Mouse (Mus musculus) bone marrow, adult 2 months (tissue): ENCODE data around the gene Chn2. TPM values are rescaled to one million over a fixed set of nuclear protein-coding genes. Genes with fewer than 3 reads are reported as not detected.

Experiments
- H3K27ac ChIP-seq: fragments of 200-500 bp; 2 replicates; pipeline ENCODE4 v1.5.1; 2012; ENCODE audit warnings: low read depth, mild to moderate bottlenecking, control low read depth, inconsistent platforms, low read length; ENCODE audit not compliant: control insufficient read depth, poor library complexity, insufficient read depth
- H3K4me1 ChIP-seq: fragments of 200-500 bp; 2 replicates; pipeline ENCODE4 v1.6.1; 2011; ENCODE audit warnings: low read length; ENCODE audit not compliant: control insufficient read depth, insufficient read depth
- H3K4me3 ChIP-seq: fragments of 200-500 bp; replicated peaks from 2 replicates; pipeline ENCODE3; 2011; ENCODE audit warnings: mild to moderate bottlenecking, low read depth, low read length, control low read depth; ENCODE audit not compliant: control insufficient read depth
- CTCF ChIP-seq: fragments of 200-500 bp; IDR thresholded peaks from 2 replicates; pipeline ENCODE4 v1.5.1; 2011; ENCODE audit warnings: low read length, control low read depth; ENCODE audit not compliant: control insufficient read depth, insufficient read depth
- POLR2A ChIP-seq: fragments of 200-500 bp; IDR thresholded peaks from 2 replicates; pipeline ENCODE4 v1.6.1; 2011; ENCODE audit warnings: low read depth, mild to moderate bottlenecking, control low read depth, low read length, borderline replicate concordance; ENCODE audit not compliant: control insufficient read depth
- WGBS: fragments of 180-500 bp; shearing (Covaris S2); methylation state at CpG from one replicate; pipeline ENCODE4 v1.1.7; 2018; 5-methylcytosine and 5-hydroxymethylcytosine counted together
- polyA plus RNA-seq: library from polyadenylated mRNA; stranded (reverse); fragments of >200 nt; gene quantifications from 2 replicates; pipeline ENCODE4 v1.2.4, GENCODE M21; 2011; ENCODE audit warnings: low replicate concordance; ENCODE audit not compliant: missing spikeins, insufficient read depth, insufficient read length

Chn2 gene
- polyA plus RNA-seq, 1 experiment = 7.3 TPM

DNA sequence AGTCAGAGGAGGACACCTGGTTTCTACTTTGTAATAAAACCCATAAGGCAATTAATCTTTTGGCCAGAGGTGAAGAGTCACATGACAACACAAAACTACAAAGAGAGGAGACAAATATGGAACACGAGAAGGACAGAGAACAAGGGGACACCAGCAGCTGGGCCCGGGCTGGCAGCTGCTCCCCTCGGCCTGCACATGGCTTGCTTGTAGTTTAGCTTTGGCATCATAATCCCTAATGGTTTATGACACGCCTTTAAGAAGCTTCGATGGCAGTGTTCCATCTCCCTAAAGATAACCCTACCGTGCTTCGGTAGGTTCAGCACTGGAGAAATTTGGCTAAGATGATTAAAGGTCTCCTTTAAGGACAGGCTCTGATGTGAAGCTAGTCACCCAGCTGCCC, 225.2 kb downstream of the Chn2 start:
- H3K4me1 ChIP-seq = no peaks in the 10 kb centered on the region
- H3K27ac ChIP-seq = no peak overlapping the region
- no peak overlapping the region for H3K4me3 ChIP-seq
- WGBS = 81% methylated on average over 7 of the region's 7 CpGs
- TF ChIP-seq CTCF (no peak), POLR2A (no peak)

DNA sequence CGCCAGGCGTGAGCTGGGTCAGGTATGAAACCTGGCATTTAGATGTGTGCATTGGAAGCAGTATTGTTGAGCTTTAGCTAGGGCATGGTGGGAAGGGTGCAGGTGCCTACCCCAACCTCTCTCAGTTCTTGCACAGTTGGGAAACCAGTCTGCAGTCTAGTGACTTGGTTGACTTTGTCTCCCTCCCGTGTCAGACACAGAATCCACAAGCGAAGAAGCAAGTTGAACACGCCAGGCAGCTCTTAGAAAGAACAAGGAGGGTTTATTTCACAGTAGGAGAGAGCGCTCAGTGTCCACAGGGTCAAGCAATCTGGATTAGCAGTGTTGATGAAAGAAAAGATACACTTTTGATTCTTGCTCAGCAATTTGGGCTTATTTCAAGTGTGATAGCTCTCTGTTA, 226.0 kb downstream of the Chn2 start:
- no peak for TF ChIP-seq POLR2A
- no peak for TF ChIP-seq CTCF
- WGBS = 86% methylated on average over 6 of the region's 6 CpGs
- H3K4me3 ChIP-seq = no peak overlapping the region
- H3K27ac ChIP-seq = no peak overlapping the region
- H3K4me1 ChIP-seq = no peaks in the 10 kb centered on the region

DNA sequence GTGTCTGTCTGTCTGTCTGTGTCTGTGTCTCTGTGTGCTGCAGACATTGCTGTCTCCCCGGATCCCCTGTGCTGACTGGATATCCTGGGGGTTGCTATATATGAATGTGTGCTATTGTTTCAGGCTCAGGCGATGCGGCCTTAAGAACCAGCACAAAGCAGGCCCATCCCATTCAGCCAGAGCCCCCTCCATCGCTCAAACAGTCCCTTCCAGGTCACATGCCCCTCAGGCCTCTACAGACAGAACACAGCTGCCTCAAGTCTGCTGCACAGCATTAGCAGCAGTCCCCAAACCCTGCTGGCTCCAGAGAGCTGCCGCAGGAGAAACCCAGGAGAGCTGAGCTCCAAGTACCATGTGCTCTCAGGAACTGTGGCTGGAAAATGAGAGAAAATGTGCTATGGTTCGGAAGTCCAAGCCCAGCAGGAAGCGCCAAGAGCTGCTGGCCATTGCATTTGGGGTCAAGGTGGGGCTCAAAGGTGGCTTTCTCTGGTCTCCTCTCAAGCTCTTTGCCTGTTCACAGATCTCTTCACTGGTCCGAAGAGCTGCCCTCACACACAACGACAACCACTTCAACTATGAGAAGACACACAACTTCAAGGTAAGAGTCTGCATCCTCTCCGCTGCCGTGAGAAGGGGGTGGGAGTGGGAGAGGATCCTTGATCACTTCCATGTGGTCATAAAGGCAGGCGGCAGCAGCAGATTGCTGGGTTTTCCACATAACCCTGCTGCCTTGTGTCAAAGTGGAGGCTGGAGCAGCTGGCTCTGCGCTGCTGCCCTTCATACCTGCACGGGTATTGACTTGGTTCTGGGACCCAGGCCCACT, 233.4 kb downstream of the Chn2 start:
- TF ChIP-seq POLR2A = no peak
- no peak for TF ChIP-seq CTCF
- no peaks in the 10 kb centered on the region for H3K4me1 ChIP-seq
- WGBS = 81% methylated on average over 14 of the region's 14 CpGs

DNA sequence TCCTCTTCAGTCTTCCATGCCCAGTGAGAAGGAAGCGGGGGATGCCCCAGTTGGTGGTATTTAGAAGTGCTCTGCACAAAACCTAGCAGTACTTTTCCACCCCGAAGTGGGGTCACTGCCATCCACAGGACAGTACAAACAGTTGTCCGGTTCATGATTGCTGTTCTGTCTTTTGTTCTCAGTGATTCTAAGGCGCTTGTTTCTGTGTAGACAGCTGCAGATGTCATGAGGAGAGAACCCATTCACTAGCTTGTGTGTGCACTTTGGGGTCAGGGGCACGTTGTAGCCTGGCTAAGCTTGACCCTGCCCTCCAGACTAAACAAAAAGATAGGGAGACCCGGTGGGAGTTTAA, 234.0 kb downstream of the Chn2 start:
- TF ChIP-seq POLR2A = no peak
- TF ChIP-seq CTCF = no peak
- WGBS = 65% methylated on average over 6 of the region's 6 CpGs
- H3K4me1 ChIP-seq = no peaks in the 10 kb centered on the region
- H3K4me3 ChIP-seq = no peak overlapping the region
- no peak overlapping the region for H3K27ac ChIP-seq

More for the DNA sequence above, 233.4 kb downstream of the Chn2 start:
- Histone ChIP-seq H3K4me3 (no peak overlapping the region), H3K27ac (no peak overlapping the region)

DNA sequence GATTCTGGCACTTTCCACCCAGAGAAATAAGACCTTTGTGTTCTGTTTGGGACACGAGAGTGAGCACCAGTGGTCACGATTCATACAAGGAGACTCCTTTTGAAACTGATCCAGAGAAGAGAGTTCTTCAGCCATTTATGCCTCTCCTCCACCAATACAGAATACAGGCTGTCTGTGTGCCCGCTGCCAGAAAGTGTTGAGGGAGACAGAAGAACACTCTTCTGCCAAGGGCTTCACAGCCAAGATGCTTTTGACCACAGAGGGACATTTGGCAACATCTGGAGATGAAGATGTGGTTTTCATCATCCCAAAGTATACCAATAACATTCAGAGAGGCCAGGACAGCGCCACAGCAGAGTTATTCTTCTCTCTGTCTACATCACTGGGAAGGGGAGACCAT, 237.9 kb downstream of the Chn2 start:
- H3K27ac ChIP-seq = no peak overlapping the region
- TF ChIP-seq CTCF (no peak), POLR2A (no peak)
- H3K4me1 ChIP-seq = no peaks in the 10 kb centered on the region
- H3K4me3 ChIP-seq = no peak overlapping the region
- WGBS = 84% methylated on average over 4 of the region's 4 CpGs

DNA sequence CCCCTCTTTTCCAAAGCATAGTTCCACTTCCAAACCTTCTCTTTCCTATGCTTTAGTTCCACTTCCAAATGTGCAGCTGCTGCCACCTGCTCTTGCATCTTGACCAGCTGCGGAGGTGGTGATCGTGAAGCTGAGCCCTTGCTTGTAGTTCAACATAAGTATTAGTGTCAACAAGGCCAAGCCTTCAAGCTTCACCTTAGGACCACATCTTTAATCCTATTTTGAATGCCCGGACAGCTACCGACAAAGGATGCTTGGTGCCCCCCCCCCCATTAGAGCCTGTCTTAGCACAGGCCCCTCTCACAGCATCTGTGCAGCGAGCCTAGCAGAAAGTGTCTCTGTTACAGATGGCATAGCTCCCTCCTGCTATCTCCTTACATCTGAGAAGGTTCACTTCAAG, 238.5 kb downstream of the Chn2 start:
- Histone ChIP-seq H3K4me3 (no peak overlapping the region), H3K27ac (no peak overlapping the region), H3K4me1 (no peaks in the 10 kb centered on the region)
- no peak for TF ChIP-seq CTCF
- no peak for TF ChIP-seq POLR2A
- 84% methylated on average over 5 of the region's 5 CpGs for WGBS

DNA sequence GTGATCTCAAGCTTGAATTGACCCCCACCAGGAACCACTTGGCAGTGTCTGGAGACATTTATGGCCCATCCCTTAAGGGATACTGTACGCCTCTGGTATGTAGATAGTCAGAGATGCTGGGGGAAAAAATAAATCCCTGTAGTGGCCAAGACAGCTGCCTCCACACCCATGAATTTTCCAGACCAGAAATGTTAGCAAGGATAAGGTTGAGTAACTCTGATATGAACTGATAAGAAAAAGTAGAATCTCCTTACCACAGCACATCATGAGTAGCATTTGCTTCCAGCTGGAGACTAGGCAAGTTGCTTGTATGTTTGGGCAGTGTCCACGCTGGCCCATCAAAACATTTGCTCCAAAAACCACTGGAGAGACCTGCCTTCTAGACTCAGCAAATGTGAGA, 239.3 kb downstream of the Chn2 start:
- WGBS = 78% methylated on average over 2 of the region's 2 CpGs
- TF ChIP-seq POLR2A = no peak
- TF ChIP-seq CTCF = no peak
- Histone ChIP-seq H3K4me1 (no peaks in the 10 kb centered on the region), H3K4me3 (no peak overlapping the region), H3K27ac (no peak overlapping the region)

DNA sequence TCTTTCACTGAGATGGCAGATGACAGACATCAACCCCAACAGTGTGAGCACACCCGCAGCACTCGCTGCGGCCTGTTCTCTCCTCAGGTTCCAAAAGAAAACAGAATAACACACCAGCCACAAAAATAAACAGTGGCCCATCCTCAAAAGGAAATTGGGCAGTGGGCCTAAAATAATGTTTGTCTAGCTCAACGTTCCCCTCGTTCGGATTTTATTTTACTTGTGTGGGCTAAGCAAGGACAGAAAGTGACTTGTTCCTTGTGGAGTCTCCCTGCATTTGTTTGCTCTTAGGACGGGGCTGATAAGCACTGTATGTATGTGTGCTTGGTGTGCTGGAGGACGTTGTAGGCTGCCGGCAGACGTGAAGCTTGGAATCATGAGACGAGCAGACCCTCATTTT, 240.0 kb downstream of the Chn2 start:
- TF ChIP-seq CTCF (no peak), POLR2A (no peak)
- no peak overlapping the region for H3K4me3 ChIP-seq
- H3K4me1 ChIP-seq = no peaks in the 10 kb centered on the region
- 75% methylated on average over 11 of the region's 11 CpGs for WGBS
- no peak overlapping the region for H3K27ac ChIP-seq
